Mouse (Mus musculus) intestine, embryonic 16.5 days (tissue): ENCODE data around the gene Dst. TPM values are rescaled to one million over a fixed set of nuclear protein-coding genes. Genes with fewer than 3 reads are reported as not detected.

ENCODE experiments used
- ATAC-seq: fragments of 200-750 bp; cut with Nextera tagmentation; 2 replicates; pipeline ENCODE4 v1.8.0; 2017; ENCODE audit warnings: moderate TSS enrichment, moderate library complexity
- H3K27ac ChIP-seq: fragments of 300-500 bp; sonication (generic); 2 replicates; pipeline ENCODE4 v1.5.1; 2014; ENCODE audit warnings: mild to moderate bottlenecking, low read length
- H3K27me3 ChIP-seq: fragments of 300-500 bp; sonication (generic); replicated peaks from 2 replicates; pipeline ENCODE4 v1.6.1; 2014; ENCODE audit warnings: low read length, control low read depth, mixed read lengths; ENCODE audit not compliant: control insufficient read depth, insufficient read depth
- H3K36me3 ChIP-seq: fragments of 300-500 bp; sonication (generic); 2 replicates; pipeline ENCODE4 v1.6.1; 2014; ENCODE audit warnings: low read length, control low read depth; ENCODE audit not compliant: control insufficient read depth, insufficient read depth
- H3K4me1 ChIP-seq: fragments of 300-500 bp; sonication (generic); 2 replicates; pipeline ENCODE4 v1.6.1; 2014; ENCODE audit warnings: low read length, control low read depth, mixed read lengths; ENCODE audit not compliant: control insufficient read depth, insufficient read depth
- H3K4me2 ChIP-seq: fragments of 300-500 bp; sonication (generic); 2 replicates; pipeline ENCODE4 v1.6.1; 2014; ENCODE audit warnings: low read depth, low read length, control low read depth
- H3K4me3 ChIP-seq: fragments of 300-500 bp; sonication (generic); 2 replicates; pipeline ENCODE4 v1.5.1; 2014; ENCODE audit warnings: mild to moderate bottlenecking, low read length
- H3K9ac ChIP-seq: fragments of 300-500 bp; sonication (generic); 2 replicates; pipeline ENCODE4 v1.6.1; 2014; ENCODE audit warnings: low read depth, low read length
- H3K9me3 ChIP-seq: fragments of 300-500 bp; sonication (generic); 2 replicates; pipeline ENCODE4 v1.6.1; 2016; ENCODE audit warnings: low read length, control low read depth; ENCODE audit not compliant: control insufficient read depth
- WGBS: fragments of 180-500 bp; shearing (Covaris S2); extraction: QIAGEN DNeasy Blood & Tissue Kit; methylation state at CpG from one replicate; pipeline ENCODE4 v1.1.7; 2014; 5-methylcytosine and 5-hydroxymethylcytosine counted together
- polyA plus RNA-seq: library from polyadenylated mRNA; unstranded; fragments of >200 nt; fragmentation: Nextera tagmentation; extraction: Ambion mirVana; gene quantifications from 2 replicates; pipeline ENCODE4 v1.2.1, GENCODE M21; 2015

The Dst gene
- polyA plus RNA-seq, 1 experiment from 2014 or later: 15.1 TPM

DNA sequence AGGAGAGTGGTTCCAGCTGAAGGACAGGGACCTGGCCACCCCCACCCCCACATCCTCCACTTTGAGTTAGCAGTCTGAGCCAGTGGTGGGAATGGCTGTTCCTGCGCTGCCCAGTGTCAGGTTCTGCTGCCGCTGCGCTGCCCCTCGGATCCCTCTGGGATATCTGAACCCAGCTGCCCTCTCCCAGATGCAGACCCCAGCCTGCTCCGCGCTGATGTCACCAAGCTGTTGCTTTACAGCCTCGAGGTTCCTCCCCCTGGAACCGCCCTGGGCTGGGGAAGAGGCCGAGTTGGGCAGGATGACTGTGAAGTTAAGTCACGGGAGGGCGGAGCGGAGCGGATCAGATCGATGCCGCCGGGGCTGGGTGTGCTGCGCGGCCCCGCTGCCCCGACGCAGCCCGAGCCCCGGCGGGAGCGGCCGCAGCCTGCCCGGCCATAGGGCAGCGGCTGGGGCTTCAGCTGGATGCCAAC, 328.3 kb downstream of the Dst start:
- peak overlapping the region; percentile 62 for H3K4me3 ChIP-seq
- under 1% methylated on average over 28 of the region's 28 CpGs for WGBS

DNA sequence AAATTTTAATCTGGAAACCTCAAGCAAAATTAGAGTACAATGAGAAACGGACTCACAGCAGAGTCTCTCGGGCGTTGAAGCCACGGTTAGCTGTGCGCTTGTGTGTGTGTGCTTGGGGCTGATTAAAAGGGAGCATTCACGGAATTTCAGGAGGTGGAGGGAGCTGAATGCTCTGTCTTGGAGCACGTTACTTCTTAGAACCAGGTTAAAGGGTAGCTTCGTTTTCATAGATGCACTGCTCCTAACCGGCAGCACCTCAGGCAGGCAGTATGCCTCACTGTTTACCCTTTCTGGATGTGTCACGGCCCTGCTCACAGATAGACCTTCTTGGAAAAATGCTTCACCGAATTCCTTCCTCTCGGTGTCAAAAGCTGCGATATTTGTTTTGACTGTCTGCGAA, 329.2 kb downstream of the Dst start:
- Histone ChIP-seq H3K9me3 (no peaks in the 10 kb centered on the region), H3K4me3 (peak overlapping the region; percentile 62), H3K27ac (no peak overlapping the region), H3K9ac (peak overlapping the region; percentile 50), H3K27me3 (no peaks in the 10 kb centered on the region), H3K36me3 (no peaks in the 10 kb centered on the region), H3K4me2 (peak overlapping the region; percentile 89), H3K4me1 (peaks cover 6% of the 10 kb centered on the region; the same call in 1 of the 2 replicates)
- no peak for ATAC-seq
- WGBS: 33% methylated on average over 14 of the region's 14 CpGs

More for the DNA sequence above, 328.3 kb downstream of the Dst start:
- no peaks in the 10 kb centered on the region for H3K36me3 ChIP-seq
- ATAC-seq: peak; percentile 96
- peak overlapping the region; percentile 89 for H3K4me2 ChIP-seq
- no peaks in the 10 kb centered on the region for H3K27me3 ChIP-seq
- peak overlapping the region; percentile 73 for H3K9ac ChIP-seq
- H3K27ac ChIP-seq: peak overlapping the region; percentile 32
- H3K4me1 ChIP-seq: peaks cover 6% of the 10 kb centered on the region; the same call in 1 of the 2 replicates
- H3K9me3 ChIP-seq: no peaks in the 10 kb centered on the region

DNA sequence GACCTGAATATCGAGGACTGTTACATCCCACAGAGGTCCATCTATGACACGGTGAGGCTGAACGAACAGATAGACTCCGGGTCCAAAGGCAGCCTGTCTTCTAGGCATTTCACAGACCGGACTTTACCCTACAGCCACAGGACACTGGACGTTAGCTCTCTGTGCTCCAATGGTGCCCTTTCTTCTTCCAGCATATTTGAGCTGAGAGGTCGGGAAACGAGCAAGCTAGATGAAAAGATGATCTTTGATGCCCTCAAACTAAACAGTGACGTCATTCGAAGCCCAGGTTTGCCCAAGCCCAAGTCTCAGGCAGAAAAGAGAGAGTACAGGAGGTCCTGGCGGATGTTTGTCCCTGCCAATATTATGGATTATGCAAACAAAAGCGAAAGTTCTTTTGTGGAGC, 329.7 kb downstream of the Dst start:
- ATAC-seq: no peak; the same call in 1 of the 2 replicates
- H3K36me3 ChIP-seq: no peaks in the 10 kb centered on the region
- no peak overlapping the region for H3K27ac ChIP-seq
- no peaks in the 10 kb centered on the region for H3K27me3 ChIP-seq
- peak overlapping the region; percentile 62 for H3K4me3 ChIP-seq
- no peaks in the 10 kb centered on the region for H3K9me3 ChIP-seq
- H3K4me2 ChIP-seq: peak overlapping the region; percentile 89
- 55% methylated on average over 12 of the region's 12 CpGs for WGBS
- peak overlapping the region; percentile 50; the same call in 1 of the 2 replicates for H3K9ac ChIP-seq
- peaks cover 6% of the 10 kb centered on the region; the same call in 1 of the 2 replicates for H3K4me1 ChIP-seq

DNA sequence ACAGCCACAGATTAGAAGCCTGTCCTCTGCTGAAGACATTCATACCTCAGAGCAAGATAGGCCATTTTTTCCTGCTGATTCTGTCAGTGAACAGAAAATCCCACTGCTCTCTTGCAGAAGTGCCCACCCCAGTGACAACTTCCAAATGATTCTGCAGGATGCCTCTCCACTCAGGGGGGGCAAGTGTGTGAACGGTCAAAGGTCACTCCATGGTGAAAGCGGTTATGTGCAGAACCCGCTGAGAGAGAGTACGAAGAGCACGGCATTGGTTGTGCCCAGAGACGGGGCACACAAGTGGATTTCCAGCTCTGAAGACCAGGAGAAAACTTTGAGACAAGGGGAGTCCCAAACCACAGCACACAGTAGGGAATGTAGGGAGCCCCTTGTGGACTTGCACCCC, 330.2 kb downstream of the Dst start:
- ATAC-seq: no peak
- peaks cover 6% of the 10 kb centered on the region; the same call in 1 of the 2 replicates for H3K4me1 ChIP-seq
- H3K27ac ChIP-seq: no peak overlapping the region
- peak overlapping the region; percentile 89 for H3K4me2 ChIP-seq
- 89% methylated on average over 6 of the region's 6 CpGs for WGBS
- H3K27me3 ChIP-seq: no peaks in the 10 kb centered on the region
- peak overlapping the region; percentile 62 for H3K4me3 ChIP-seq
- H3K9me3 ChIP-seq: no peaks in the 10 kb centered on the region
- no peak overlapping the region for H3K9ac ChIP-seq
- peaks cover under 1% of the 10 kb centered on the region; the same call in 1 of the 2 replicates for H3K36me3 ChIP-seq

DNA sequence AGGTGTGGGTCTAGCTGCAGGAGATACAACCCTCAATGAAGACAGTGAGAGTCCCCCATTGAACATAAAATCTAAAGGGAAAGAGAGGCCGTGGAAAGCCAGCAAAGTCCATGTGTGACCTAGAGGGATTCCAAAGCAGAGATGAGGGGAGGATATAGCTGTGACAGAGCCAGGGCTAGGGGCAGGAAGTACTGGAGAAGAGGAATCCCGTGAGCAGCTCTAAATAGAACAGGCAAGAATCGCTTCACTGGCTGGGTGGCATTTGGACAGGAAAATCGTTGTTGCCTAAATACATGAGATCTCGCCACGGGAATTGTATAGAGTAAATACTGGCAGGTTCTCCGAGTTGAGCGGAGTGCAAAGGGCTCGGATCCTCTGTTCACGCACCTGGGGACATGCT, 336.7 kb downstream of the Dst start:
- no peaks in the 10 kb centered on the region for H3K9me3 ChIP-seq
- H3K27ac ChIP-seq: no peak overlapping the region
- H3K4me1 ChIP-seq: no peaks in the 10 kb centered on the region
- H3K9ac ChIP-seq: no peak overlapping the region
- ATAC-seq: no peak
- H3K4me3 ChIP-seq: no peak overlapping the region
- H3K4me2 ChIP-seq: no peak overlapping the region
- H3K36me3 ChIP-seq: peaks cover 3% of the 10 kb centered on the region
- 82% methylated on average over 10 of the region's 10 CpGs for WGBS
- no peaks in the 10 kb centered on the region for H3K27me3 ChIP-seq

DNA sequence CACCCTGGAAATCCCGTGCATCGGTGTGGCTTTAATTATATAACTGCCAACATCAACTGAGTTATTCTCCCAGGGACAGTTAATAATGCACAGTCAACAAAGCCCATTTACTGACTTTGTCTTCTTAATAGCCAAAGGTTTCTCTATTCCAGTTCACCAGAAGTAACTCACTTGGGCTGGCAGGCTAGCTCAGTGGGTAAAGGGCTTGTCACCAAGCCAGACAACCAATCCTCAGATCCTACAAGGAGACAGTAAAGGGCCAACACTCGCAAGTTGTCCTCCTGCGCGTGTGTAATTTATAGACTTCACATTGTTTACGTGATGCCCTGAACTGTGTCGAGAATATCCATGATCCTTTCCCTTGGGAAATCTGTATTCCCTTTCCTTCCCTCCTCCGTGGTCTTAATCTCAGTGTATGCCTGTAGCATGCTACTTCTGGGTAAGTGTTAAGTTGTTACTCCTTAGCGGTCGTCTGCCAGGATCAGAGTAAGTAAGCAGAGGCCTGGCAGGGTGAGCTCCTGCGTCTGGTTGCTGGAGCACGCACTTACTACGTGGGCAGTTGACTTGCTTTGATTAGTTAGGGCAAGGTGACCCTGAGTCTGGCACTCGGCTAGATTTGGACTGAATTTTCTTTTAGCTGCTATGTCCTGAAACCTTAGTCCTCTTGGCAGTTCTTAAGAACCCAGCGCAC, 338.1 kb downstream of the Dst start:
- no peak for ATAC-seq
- Histone ChIP-seq H3K27me3 (no peaks in the 10 kb centered on the region), H3K27ac (no peak overlapping the region), H3K4me2 (no peak overlapping the region), H3K4me1 (no peaks in the 10 kb centered on the region), H3K36me3 (peaks cover 3% of the 10 kb centered on the region), H3K4me3 (no peak overlapping the region), H3K9ac (no peak overlapping the region), H3K9me3 (no peaks in the 10 kb centered on the region)
- 70% methylated on average over 15 of the region's 15 CpGs for WGBS

DNA sequence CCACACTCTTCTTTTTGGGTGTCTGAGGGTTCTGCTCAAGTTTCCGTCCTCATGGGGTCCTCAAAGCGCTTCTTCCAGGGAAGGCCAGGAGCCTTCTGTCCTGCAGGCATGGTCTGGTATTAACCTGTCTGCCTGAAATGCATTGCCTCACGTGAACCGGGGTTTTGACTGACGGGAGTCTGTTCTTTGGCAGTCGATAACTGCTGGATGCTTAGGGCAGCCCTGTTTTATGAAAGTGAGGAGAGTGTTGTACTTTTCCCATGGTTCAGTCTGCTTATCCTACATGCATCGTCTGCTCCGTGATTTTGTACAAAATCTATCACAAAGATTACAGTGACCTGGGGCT, 338.6 kb downstream of the Dst start:
- no peak overlapping the region for H3K9ac ChIP-seq
- no peaks in the 10 kb centered on the region for H3K9me3 ChIP-seq
- no peaks in the 10 kb centered on the region for H3K27me3 ChIP-seq
- 91% methylated on average over 8 of the region's 8 CpGs for WGBS
- no peak overlapping the region for H3K4me3 ChIP-seq
- H3K27ac ChIP-seq: no peak overlapping the region
- ATAC-seq: no peak
- H3K4me2 ChIP-seq: no peak overlapping the region
- H3K36me3 ChIP-seq: peaks cover 3% of the 10 kb centered on the region
- no peaks in the 10 kb centered on the region for H3K4me1 ChIP-seq

DNA sequence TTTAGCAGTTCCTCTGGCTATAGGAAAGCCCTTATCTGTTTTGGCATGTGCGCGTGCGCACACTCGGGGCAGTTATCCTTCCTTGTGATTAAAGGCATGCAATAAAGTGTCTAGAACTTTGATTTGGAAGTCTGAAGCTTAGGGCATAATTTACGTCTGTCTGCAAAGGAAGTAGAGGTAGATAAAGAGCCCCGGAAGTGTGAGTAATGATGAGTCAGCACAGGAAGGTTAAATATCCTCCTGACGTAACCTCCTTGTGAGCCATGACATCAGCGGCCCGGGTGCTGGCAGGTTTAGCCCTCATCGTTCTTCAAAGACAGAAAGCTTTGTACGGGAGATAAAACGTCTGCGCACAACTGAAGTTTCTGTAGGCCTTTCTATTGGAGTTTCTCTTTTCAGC, 343.1 kb downstream of the Dst start:
- H3K4me2 ChIP-seq: no peak overlapping the region
- H3K4me1 ChIP-seq: peaks cover 6% of the 10 kb centered on the region; the same call in 1 of the 2 replicates
- H3K9ac ChIP-seq: no peak overlapping the region
- WGBS: 58% methylated on average over 13 of the region's 13 CpGs
- no peaks in the 10 kb centered on the region for H3K27me3 ChIP-seq
- peak; percentile 81 for ATAC-seq
- no peak overlapping the region for H3K4me3 ChIP-seq
- H3K9me3 ChIP-seq: no peaks in the 10 kb centered on the region
- peaks cover 3% of the 10 kb centered on the region; the same call in 1 of the 2 replicates for H3K36me3 ChIP-seq
- no peak overlapping the region for H3K27ac ChIP-seq

DNA sequence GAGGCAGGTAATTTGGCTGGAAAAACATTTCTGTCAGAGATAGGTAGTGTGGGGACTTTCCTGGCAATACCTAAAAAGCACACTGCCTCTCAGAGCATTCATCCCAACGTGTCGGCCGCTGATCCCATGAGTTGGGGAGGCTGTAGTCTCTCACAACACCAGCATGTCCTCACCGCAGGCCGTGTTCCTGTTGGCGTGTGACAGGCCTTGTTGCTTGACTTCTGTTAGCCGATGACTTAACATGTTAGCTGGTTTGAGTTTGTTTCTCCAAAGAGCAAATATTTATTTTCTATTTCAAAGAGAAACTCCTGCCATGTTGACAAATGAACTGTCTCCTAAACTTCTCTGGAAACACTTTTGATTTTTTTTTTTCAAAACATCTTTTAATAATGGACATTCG, 344.2 kb downstream of the Dst start:
- H3K9ac ChIP-seq: no peak overlapping the region
- no peak overlapping the region for H3K4me3 ChIP-seq
- peaks cover 3% of the 10 kb centered on the region; the same call in 1 of the 2 replicates for H3K36me3 ChIP-seq
- peaks cover 6% of the 10 kb centered on the region; the same call in 1 of the 2 replicates for H3K4me1 ChIP-seq
- no peak for ATAC-seq
- no peaks in the 10 kb centered on the region for H3K27me3 ChIP-seq
- no peaks in the 10 kb centered on the region for H3K9me3 ChIP-seq
- H3K27ac ChIP-seq: no peak overlapping the region
- 81% methylated on average over 8 of the region's 8 CpGs for WGBS
- H3K4me2 ChIP-seq: no peak overlapping the region
